Mouse (Mus musculus) adrenal gland, postnatal 4 days (tissue): ENCODE measurements around the gene Lmnb2. TPM values are rescaled to one million over a fixed set of nuclear protein-coding genes. Genes with fewer than 3 reads are reported as not detected.

ENCODE experiments used
- DNase-seq, 2 experiments: peaks; one replicate each; pipeline ENCODE4 v3.0.0; 2021 to 2022; ENCODE audit warnings: low spot score in 2 of 2, mixed read lengths in 2 of 2
- total RNA-seq, 2 experiments: library from RNA; stranded (reverse); gene quantifications; 2 replicates each; pipeline ENCODE4 v1.2.3; 2021

The Lmnb2 gene
- total RNA-seq, 2 experiments from 2014 or later: 18.5 to 23.1 TPM

GRCm38 (mm10) chr10:80930361-80931152 is 12.5 kb upstream of the Lmnb2 start:
- DNase-seq: no peak

- DNase-seq: peak; percentile 97
Observed at GRCm38 (mm10) chr10:80929299-80930226, 11.5 kb upstream of the Lmnb2 start, which contains the start of gene Gadd45b. Gene Gadd45b (plus strand): TSS chr10:80930073.

- peak; percentile 70 to 83 for DNase-seq
Observed at GRCm38 (mm10) chr10:80928586-80929298, 10.7 kb upstream of the Lmnb2 start.

- DNase-seq: no peak
Observed at GRCm38 (mm10) chr10:80925472-80925871, 7.4 kb upstream of the Lmnb2 start.

- DNase-seq: no peak
Observed at GRCm38 (mm10) chr10:80921923-80922322, 3.9 kb upstream of the Lmnb2 start.

GRCm38 (mm10) chr10:80917336-80917778 is 688 bp downstream of the Lmnb2 start:
- DNase-seq: no peak

- no peak for DNase-seq
Observed at GRCm38 (mm10) chr10:80915736-80916135, 2.3 kb downstream of the Lmnb2 start.

- DNase-seq: no peak
Observed at GRCm38 (mm10) chr10:80915260-80915659, 2.8 kb downstream of the Lmnb2 start.

GRCm38 (mm10) chr10:80914253-80914656 is 3.8 kb downstream of the Lmnb2 start:
- no peak for DNase-seq

- DNase-seq: no peak
Observed at GRCm38 (mm10) chr10:80913364-80914011, 4.6 kb downstream of the Lmnb2 start.

GRCm38 (mm10) chr10:80911891-80912290 is 6.2 kb downstream of the Lmnb2 start:
- no peak for DNase-seq

- no peak for DNase-seq
Observed at GRCm38 (mm10) chr10:80911354-80911753, 6.7 kb downstream of the Lmnb2 start.

- no peak for DNase-seq
Observed at GRCm38 (mm10) chr10:80909375-80910162, 8.5 kb downstream of the Lmnb2 start.

- no peak for DNase-seq
Observed at GRCm38 (mm10) chr10:80904709-80905108, 13.3 kb downstream of the Lmnb2 start.

- no peak for DNase-seq
Observed at GRCm38 (mm10) chr10:80904004-80904693, 13.9 kb downstream of the Lmnb2 start.

GRCm38 (mm10) chr10:80903282-80903681 is 14.8 kb downstream of the Lmnb2 start:
- no peak for DNase-seq

GRCm38 (mm10) chr10:80902273-80902940 is 15.6 kb downstream of the Lmnb2 start:
- DNase-seq: no peak

- DNase-seq: no peak
Observed at GRCm38 (mm10) chr10:80901409-80902272, 16.4 kb downstream of the Lmnb2 start.
